Mouse (Mus musculus) ES-E14 (cell line): ENCODE results near the gene Asic2. TPM values are rescaled to one million over a fixed set of nuclear protein-coding genes. Genes with fewer than 3 reads are reported as not detected.

ENCODE experiments used
- DNase-seq: peaks from one replicate; pipeline ENCODE4 v3.0.0-alpha.2; 2013; ENCODE audit warnings: low read depth, low spot score
- H3K27ac ChIP-seq: 2 replicates; pipeline ENCODE4 v1.5.1; 2012; ENCODE audit warnings: low read depth, mild to moderate bottlenecking, low read length, moderate library complexity, mixed read lengths; ENCODE audit not compliant: poor library complexity, insufficient read depth, severe bottlenecking
- H3K36me3 ChIP-seq: 2 replicates; pipeline ENCODE4 v1.6.1; 2012; ENCODE audit warnings: mild to moderate bottlenecking, low read length, moderate library complexity, mixed read lengths; ENCODE audit not compliant: control insufficient read depth, poor library complexity, insufficient read depth, severe bottlenecking
- H3K4me1 ChIP-seq, 2 experiments: fragments of 150-350 bp in 1 of 2; sonication (generic) in 1 of 2; 2 replicates each; pipeline ENCODE4 v1.6.1; 2012; ENCODE audit warnings: low read length in 2 of 2, mild to moderate bottlenecking in 1 of 2, mixed read lengths in 1 of 2; ENCODE audit not compliant: control insufficient read depth in 2 of 2, insufficient read depth in 2 of 2, poor library complexity in 1 of 2
- H3K4me3 ChIP-seq, 2 experiments: fragments of 150-350 bp in 1 of 2; sonication (generic) in 1 of 2; 2 replicates each; pipeline ENCODE4 v1.5.1; 2012; ENCODE audit warnings: low read length in 2 of 2, low read depth in 1 of 2, mild to moderate bottlenecking in 1 of 2, mixed read lengths in 1 of 2; ENCODE audit not compliant: insufficient read depth in 1 of 2, poor library complexity in 1 of 2, severe bottlenecking in 1 of 2
- H3K9ac ChIP-seq: 2 replicates; pipeline ENCODE4 v1.6.1; 2012; ENCODE audit warnings: low read depth, mild to moderate bottlenecking, low read length, mixed read lengths; ENCODE audit not compliant: poor library complexity, insufficient read depth, severe bottlenecking
- H3K9me3 ChIP-seq: fragments of 150-350 bp; sonication (generic); 2 replicates; pipeline ENCODE4 v1.6.1; 2012; ENCODE audit warnings: low read depth, mild to moderate bottlenecking, low read length; ENCODE audit not compliant: control insufficient read depth, insufficient read depth
- CHD2 ChIP-seq: IDR thresholded peaks from 2 replicates; pipeline ENCODE4 v1.6.1; 2014; ENCODE audit warnings: mild to moderate bottlenecking, low read depth, low read length, inconsistent platforms
- HCFC1 ChIP-seq: IDR thresholded peaks from 2 replicates; pipeline ENCODE4 v1.6.1; 2012; ENCODE audit warnings: low read length, inconsistent platforms, borderline replicate concordance; ENCODE audit not compliant: insufficient read depth
- MAFK ChIP-seq: IDR thresholded peaks from 2 replicates; pipeline ENCODE4 v1.6.1; 2014; ENCODE audit warnings: mild to moderate bottlenecking, low read depth, low read length, inconsistent platforms; ENCODE audit not compliant: insufficient read depth
- ZC3H11A ChIP-seq: IDR thresholded peaks from 2 replicates; pipeline ENCODE4 v1.6.1; 2012; ENCODE audit warnings: low read depth, mild to moderate bottlenecking, inconsistent platforms, low read length, borderline replicate concordance
- ZNF384 ChIP-seq: IDR thresholded peaks from 2 replicates; pipeline ENCODE4 v1.6.1; 2012; ENCODE audit warnings: low read depth, low read length, inconsistent platforms
- in situ Hi-C, 2 experiments: fragments of 600-800 bp; cut with MboI; formaldehyde crosslinking; loops; one replicate each; pipeline ENCODE4 v1.15.1; 2025; ENCODE audit warnings: low sequenced_read_pairs in 2 of 2, inconsistent platforms in 1 of 2; ENCODE audit not compliant: unreplicated experiment in 2 of 2
- total RNA-seq: library from RNA; depleted of rRNA; stranded (reverse); fragments of 300-350 nt; gene quantifications from 2 replicates; pipeline ENCODE4 v1.2.3, GENCODE M21; 2012

Asic2 gene
- total RNA-seq, 1 experiment = 0.13 TPM

- no peaks in the 10 kb centered on the region for H3K9me3 ChIP-seq
- in situ Hi-C loops = no loop called here
- no peak overlapping the region for H3K4me3 ChIP-seq
- H3K36me3 ChIP-seq = no peaks in the 10 kb centered on the region
- H3K27ac ChIP-seq = no peak overlapping the region
- no peak for DNase-seq
- TF ChIP-seq ZNF384 = no peak
- H3K9ac ChIP-seq = no peak overlapping the region
- H3K4me1 ChIP-seq = no peaks in the 10 kb centered on the region
Measured at GRCm38 (mm10) chr11:81189103-81189502, 779.2 kb downstream of the Asic2 start.

- Histone ChIP-seq H3K9me3 (no peaks in the 10 kb centered on the region), H3K36me3 (no peaks in the 10 kb centered on the region), H3K4me1 (no peaks in the 10 kb centered on the region), H3K27ac (no peak overlapping the region), H3K4me3 (no peak overlapping the region), H3K9ac (no peak overlapping the region)
- TF ChIP-seq HCFC1 (no peak), CHD2 (no peak), ZC3H11A (no peak), ZNF384 (no peak), MAFK (no peak)
- in situ Hi-C loops = no loop called here
- no peak for DNase-seq
Measured at GRCm38 (mm10) chr11:81187851-81188250, 780.4 kb downstream of the Asic2 start.

- H3K9ac ChIP-seq = no peak overlapping the region
- H3K27ac ChIP-seq = no peak overlapping the region
- in situ Hi-C loops = no loop called here
- H3K4me1 ChIP-seq = no peaks in the 10 kb centered on the region
- H3K4me3 ChIP-seq = no peak overlapping the region
- no peaks in the 10 kb centered on the region for H3K36me3 ChIP-seq
- DNase-seq = no peak
- TF ChIP-seq CHD2 (no peak), ZNF384 (no peak), ZC3H11A (no peak), MAFK (no peak), HCFC1 (no peak)
- H3K9me3 ChIP-seq = no peaks in the 10 kb centered on the region
Measured at GRCm38 (mm10) chr11:81184721-81185120, 783.5 kb downstream of the Asic2 start.

GRCm38 (mm10) chr11:81164890-81165289 lies 803.4 kb downstream of the Asic2 start:
- no peak for DNase-seq
- Histone ChIP-seq H3K36me3 (no peaks in the 10 kb centered on the region), H3K4me3 (no peak overlapping the region), H3K27ac (no peak overlapping the region), H3K4me1 (0 out of 4 replicates have a peak, but pooled peaks cover 0 to 2% of the 10 kb centered on the region in 2 experiments), H3K9ac (no peak overlapping the region), H3K9me3 (no peaks in the 10 kb centered on the region)
- TF ChIP-seq ZNF384 = no peak
- no peak for TF ChIP-seq MAFK
- no peak for TF ChIP-seq ZC3H11A
- no peak for TF ChIP-seq CHD2
- no peak for TF ChIP-seq HCFC1
- in situ Hi-C loops = no loop called here

GRCm38 (mm10) chr11:81163056-81163455 lies 805.2 kb downstream of the Asic2 start:
- no peak for TF ChIP-seq ZC3H11A
- no peak for TF ChIP-seq HCFC1
- no peak for TF ChIP-seq CHD2
- TF ChIP-seq MAFK = no peak
- TF ChIP-seq ZNF384 = no peak
- no peak overlapping the region for H3K27ac ChIP-seq
- H3K9me3 ChIP-seq = no peaks in the 10 kb centered on the region
- DNase-seq = no peak
- no peak overlapping the region for H3K4me3 ChIP-seq
- no peaks in the 10 kb centered on the region for H3K36me3 ChIP-seq
- no peak overlapping the region for H3K9ac ChIP-seq
- in situ Hi-C loops = no loop called here
- H3K4me1 ChIP-seq = peaks cover 2 to 4% of the 10 kb centered on the region in 2 experiments; a peak in 1 of 4 replicates
